Mouse (Mus musculus) G1E (cell line): Measurements from ENCODE around the gene Hist1h1b. TPM values are rescaled to one million over a fixed set of nuclear protein-coding genes. Genes with fewer than 3 reads are reported as not detected.
"Not testable (repeated sequence)": the region's sequence is repeated elsewhere in the genome, so short reads cannot be mapped to it uniquely, and the experiment has no call there.

Experiments
- ATAC-seq: 2 replicates; pipeline ENCODE4 v1.8.0; 2016; ENCODE audit warnings: mild to moderate bottlenecking; ENCODE audit not compliant: insufficient number of reproducible peaks, poor library complexity, low FRiP score, severe bottlenecking; ENCODE audit errors: extremely low read depth
- DNase-seq: peaks from one replicate; pipeline ENCODE4 v3.0.0; 2012; ENCODE audit warnings: low spot score
- H3K27me3 ChIP-seq: 2 replicates; pipeline ENCODE4 v1.6.1; 2012; ENCODE audit warnings: mild to moderate bottlenecking, low read length, inconsistent platforms; ENCODE audit not compliant: insufficient read depth
- H3K36me3 ChIP-seq: replicated peaks from 2 replicates; pipeline ENCODE3; 2012; ENCODE audit warnings: mild to moderate bottlenecking, inconsistent platforms
- H3K4me1 ChIP-seq: 2 replicates; pipeline ENCODE4 v1.6.1; 2012; ENCODE audit warnings: low read depth, low read length, inconsistent platforms, mixed read lengths; ENCODE audit not compliant: insufficient read depth
- H3K4me3 ChIP-seq: 2 replicates; pipeline ENCODE4 v1.5.1; 2012; ENCODE audit warnings: low read depth, mild to moderate bottlenecking, inconsistent platforms, low read length, moderate library complexity, mixed read lengths
- H3K9me3 ChIP-seq: replicated peaks from 2 replicates; pipeline ENCODE4 v1.6.1; 2012; ENCODE audit warnings: inconsistent platforms
- CTCF ChIP-seq: IDR thresholded peaks from 2 replicates; pipeline ENCODE4 v1.5.1; 2012; ENCODE audit warnings: low read depth, low read length, inconsistent platforms, mixed read lengths
- GATA1 ChIP-seq: IDR thresholded peaks from 2 replicates; pipeline ENCODE4 v1.6.1; 2012; ENCODE audit warnings: borderline replicate concordance, low read length, inconsistent platforms, mixed read lengths
- GATA2 ChIP-seq: IDR thresholded peaks from 2 replicates; pipeline ENCODE4 v1.6.1; 2012; ENCODE audit warnings: low read depth, low read length, inconsistent platforms, borderline replicate concordance
- POLR2AphosphoS5 ChIP-seq: IDR thresholded peaks from 2 replicates; pipeline ENCODE4 v1.6.1; 2012; ENCODE audit warnings: low read depth, low read length, inconsistent platforms; ENCODE audit not compliant: insufficient replicate concordance
- TAL1 ChIP-seq: conservative IDR thresholded peaks from 2 replicates; pipeline ENCODE4 v1.6.1; 2012; ENCODE audit warnings: low read depth, low read length, inconsistent platforms, mixed read lengths
- polyA plus RNA-seq: library from polyadenylated mRNA; stranded (reverse); fragments of >175 nt; gene quantifications from 2 replicates; pipeline ENCODE4 v1.2.3, GENCODE M21; 2012
- total RNA-seq, 2 experiments: library from RNA; stranded (forward) in 1 of 2; stranded (reverse) in 1 of 2; fragments of 200-1000 nt in 1 of 2; fragments of >200 nt in 1 of 2; fragmentation: Nextera tagmentation in 1 of 2; gene quantifications; 2 replicates each; pipeline ENCODE4 v1.2.3; 2014 to 2017

Gene Hist1h1b
- total RNA-seq (2014; fragmentation: Nextera tagmentation), result 919 and 956 TPM in 2 replicates
- total RNA-seq (2017), result 975 and 1,171 TPM in 2 replicates
- polyA plus RNA-seq, result 2.9 and 8.3 TPM in 2 replicates

DNA sequence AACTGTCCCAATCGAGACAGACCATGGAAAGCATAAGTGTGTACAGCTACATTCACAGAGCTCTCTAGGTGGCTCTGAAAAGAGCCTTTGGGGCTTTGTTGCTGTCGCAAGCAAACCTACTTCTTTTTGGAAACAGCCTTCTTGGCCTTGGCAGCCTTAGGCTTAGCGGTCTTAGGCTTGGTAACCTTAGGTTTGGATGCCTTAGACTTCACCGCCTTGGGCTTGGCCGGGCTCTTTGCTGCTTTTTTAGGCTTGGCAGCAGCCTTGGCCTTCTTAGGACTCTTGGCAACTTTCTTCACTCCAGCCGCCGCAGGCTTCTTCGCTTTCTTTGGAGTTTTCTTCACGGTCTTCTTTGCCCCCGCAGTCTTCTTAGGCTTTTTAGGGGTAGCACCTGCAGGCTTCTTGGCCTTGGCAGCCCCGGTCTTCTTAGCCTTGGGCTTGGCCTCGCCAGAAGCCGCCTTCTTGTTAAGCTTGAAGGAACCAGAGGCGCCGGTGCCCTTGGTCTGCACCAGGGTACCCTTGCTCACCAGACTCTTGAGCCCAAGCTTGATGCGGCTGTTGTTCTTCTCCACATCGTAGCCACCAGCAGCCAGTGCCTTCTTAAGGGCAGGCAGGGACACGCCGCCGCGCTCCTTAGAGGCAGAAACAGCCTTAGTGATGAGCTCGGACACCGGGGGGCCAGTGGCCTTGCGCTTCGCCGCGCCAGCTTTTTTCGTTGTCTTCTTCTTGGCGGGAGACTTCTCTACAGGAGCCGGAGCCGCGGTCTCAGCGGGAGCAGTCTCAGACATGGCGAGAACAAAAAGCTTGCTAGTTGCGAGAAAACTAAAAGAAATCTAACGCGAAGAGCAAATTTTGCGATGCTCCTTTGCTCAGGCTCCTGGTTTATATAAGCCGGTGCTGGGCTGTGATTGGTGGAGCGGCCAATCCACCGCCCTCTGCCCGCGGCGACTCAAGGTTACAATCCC, at the start of gene Hist1h1b:
TSS of gene Hist1h1b (minus strand) at position 859 of the 965 bp plus-strand sequence.
- DNase-seq (peak; percentile 68), ATAC-seq (peak; percentile 32)
- Histone ChIP-seq H3K4me3 (peak within 1 kb of the TSS; percentile 73), H3K36me3 (no peaks in the 10 kb centered on the region), H3K27me3 (no peaks in the 10 kb centered on the region), H3K9me3 (no peaks in the 10 kb centered on the region), H3K4me1 (peaks cover 22% of the 10 kb centered on the region)
- TF ChIP-seq CTCF, result no peak
- no peak for TF ChIP-seq GATA1
- no peak for TF ChIP-seq TAL1
- TF ChIP-seq GATA2, result no peak
- peak; percentile 95 for TF ChIP-seq POLR2AphosphoS5

DNA sequence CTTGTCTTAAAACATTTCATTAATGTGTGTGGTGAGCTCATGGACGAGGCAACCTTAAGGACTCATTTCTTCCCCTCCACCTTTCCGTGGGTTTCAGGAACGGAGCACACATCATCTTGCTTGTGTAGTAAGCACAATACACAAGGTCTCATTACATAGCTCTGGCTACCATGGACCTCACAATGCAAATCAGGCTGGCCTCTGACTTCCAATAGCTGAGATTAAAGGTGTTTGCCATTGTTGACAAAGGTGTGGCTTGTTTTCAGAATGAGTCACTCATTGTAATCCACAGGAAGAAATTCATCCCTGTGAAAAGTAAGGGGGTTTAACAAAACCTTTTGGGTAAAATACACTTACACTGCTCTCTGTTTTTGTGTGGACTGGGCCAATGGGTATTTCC, 48.1 kb upstream of the Hist1h1b start:
- Histone ChIP-seq H3K27me3 (no peaks in the 10 kb centered on the region), H3K4me3 (no peak overlapping the region), H3K4me1 (peaks cover 9% of the 10 kb centered on the region; the same call in 1 of the 2 replicates), H3K36me3 (no peaks in the 10 kb centered on the region), H3K9me3 (no peaks in the 10 kb centered on the region)
- no peak for TF ChIP-seq CTCF
- TF ChIP-seq GATA1, result no peak
- TF ChIP-seq GATA2, result no peak
- DNase-seq (no peak), ATAC-seq (no peak)

DNA sequence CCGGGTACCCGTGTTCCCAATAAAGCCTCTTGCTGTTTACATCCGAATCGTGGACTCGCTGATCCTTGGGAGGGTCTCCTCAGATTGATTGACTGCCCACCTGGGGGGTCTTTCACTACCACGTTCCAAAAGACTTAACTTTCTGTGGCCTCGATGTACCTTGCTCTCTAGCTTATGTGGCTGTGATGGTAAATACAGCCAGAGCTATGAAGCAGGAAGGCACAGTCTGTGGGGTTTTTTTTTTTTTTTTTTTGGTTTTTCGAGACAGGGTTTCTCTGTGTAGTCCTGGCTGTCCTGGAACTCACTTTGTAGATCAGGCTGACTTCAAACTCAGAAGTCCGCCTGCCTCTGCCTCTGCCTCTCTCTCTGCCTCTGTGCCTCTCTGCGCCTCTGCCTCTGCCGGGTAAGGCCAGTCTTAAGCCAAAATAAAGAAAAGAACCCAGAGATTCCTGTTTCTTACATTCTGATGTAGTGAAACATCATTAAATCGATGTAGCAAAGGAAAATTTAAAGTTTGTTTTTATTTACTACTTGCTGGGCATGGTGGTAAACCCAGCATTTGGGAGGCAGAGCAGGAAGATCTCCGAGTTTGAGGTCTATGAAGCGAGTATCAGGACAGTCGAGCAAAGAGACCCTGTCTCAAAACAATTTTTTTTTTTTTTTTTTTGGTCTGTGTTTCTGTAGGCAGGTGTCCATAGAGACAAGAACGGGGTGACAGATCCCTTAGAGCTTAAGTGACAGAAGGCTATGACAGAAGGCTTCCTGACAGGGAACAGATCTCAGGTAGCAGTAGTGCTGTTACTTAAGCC, 39.9 kb upstream of the Hist1h1b start:
- peak; percentile 28; the same call in 1 of the 2 replicates for ATAC-seq

DNA sequence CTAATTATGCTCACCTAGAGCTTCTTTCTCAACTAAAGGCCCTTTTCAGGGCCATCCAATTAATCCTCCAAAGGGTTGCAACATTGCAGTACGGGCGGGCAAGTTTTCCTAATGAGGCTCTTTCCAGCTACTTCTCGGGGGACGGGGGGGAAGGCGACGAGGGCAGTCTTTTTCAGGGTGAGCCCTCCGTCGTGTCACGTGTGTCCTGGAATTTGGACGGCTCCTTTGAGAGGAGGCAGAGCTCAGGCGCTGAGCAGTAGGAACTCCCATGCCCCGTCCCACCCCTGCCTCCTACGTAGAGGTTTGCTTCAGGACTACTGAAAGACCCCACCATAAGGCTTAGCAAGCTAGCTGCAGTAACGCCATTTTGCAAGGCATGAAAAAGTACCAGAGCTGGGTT, 31.7 kb upstream of the Hist1h1b start:
- not testable (repeated sequence) for H3K4me1 ChIP-seq, H3K9me3 ChIP-seq, H3K36me3 ChIP-seq, H3K27me3 ChIP-seq, DNase-seq, H3K4me3 ChIP-seq
- ATAC-seq, result peak; percentile 47; the same call in 1 of the 2 replicates

More for the DNA sequence above, 39.9 kb upstream of the Hist1h1b start:
- H3K36me3 ChIP-seq, H3K27me3 ChIP-seq, H3K9me3 ChIP-seq, H3K4me3 ChIP-seq, DNase-seq: not testable (repeated sequence)
- H3K4me1 ChIP-seq, result peaks cover 13% of the 10 kb centered on the region; the same call in 1 of the 2 replicates

DNA sequence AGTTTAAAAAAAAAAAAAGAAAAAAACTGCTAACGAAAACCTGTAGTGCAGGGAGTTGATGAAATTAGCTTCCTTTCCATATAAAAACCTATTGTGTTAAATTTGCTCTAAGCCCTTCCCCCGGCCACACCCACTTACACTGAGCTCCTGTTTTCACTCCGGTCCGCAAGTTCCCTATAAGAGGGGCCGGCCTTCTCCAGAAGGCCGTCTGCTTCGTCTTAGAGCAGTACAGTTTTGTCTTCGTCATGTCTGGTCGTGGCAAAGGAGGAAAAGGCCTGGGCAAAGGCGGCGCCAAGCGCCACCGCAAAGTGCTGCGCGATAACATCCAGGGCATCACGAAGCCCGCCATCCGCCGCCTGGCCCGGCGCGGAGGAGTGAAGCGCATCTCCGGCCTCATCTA, 31.1 kb upstream of the Hist1h1b start, which contains the start of gene Hist1h4m:
TSS of gene Hist1h4m (plus strand) at position 208 of the 400 bp plus-strand sequence.
- not testable (repeated sequence) for H3K9me3 ChIP-seq, H3K4me3 ChIP-seq, H3K27me3 ChIP-seq, DNase-seq, H3K36me3 ChIP-seq, H3K4me1 ChIP-seq
- ATAC-seq, result peak; percentile 29

DNA sequence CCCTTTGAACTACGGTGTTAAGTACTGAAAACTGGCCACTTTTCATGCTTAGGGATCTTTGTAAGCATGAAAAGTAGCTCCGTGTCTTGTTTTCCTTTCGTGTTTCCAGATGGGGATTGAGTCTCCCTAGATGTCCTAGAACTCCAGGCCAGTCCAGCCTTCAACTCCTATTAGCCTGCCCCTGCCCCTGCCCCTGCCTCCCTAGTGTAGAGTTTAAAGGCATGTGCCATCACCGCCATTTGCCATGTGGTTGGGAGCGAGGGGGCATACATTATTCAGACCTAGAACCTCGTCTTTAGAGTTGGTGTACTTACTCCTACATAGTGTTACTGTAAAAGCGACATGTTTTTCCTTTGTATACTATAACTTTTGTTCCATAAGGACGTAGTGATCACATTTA, 30.6 kb upstream of the Hist1h1b start:
- ATAC-seq, result 0 out of 2 replicates have a peak, but pooled peaks have one; percentile 16
- not testable (repeated sequence) for H3K9me3 ChIP-seq, H3K4me3 ChIP-seq, H3K4me1 ChIP-seq, H3K27me3 ChIP-seq, DNase-seq, H3K36me3 ChIP-seq

DNA sequence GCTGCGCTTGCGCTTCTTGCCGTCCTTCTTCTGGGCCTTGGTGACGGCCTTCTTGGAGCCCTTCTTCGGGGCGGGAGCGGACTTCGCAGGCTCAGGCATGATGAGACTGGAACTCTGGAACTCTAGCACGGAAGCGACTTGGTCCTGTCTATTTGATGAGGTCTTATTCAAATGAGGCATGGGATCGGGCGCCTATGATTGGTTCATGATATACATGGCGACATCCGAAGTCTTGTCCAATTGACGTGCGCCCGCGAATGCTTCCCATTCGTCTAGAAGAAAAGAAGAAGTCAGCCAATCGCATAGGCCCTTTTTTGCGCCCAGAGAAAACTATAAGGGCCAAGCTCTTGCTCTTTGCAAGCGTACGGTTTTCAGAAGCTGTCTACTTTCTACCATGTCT, 29.6 kb upstream of the Hist1h1b start, which contains the start of the genes Hist1h2bq and Hist1h2ao:
TSS of gene Hist1h2bq (minus strand) at position 125 of the 400 bp plus-strand sequence.
TSS of gene Hist1h2ao (plus strand) at position 393 of the 400 bp plus-strand sequence.
- not testable (repeated sequence) for H3K4me1 ChIP-seq, H3K36me3 ChIP-seq, DNase-seq, H3K27me3 ChIP-seq, H3K4me3 ChIP-seq, H3K9me3 ChIP-seq
- ATAC-seq, result peak; percentile 83

DNA sequence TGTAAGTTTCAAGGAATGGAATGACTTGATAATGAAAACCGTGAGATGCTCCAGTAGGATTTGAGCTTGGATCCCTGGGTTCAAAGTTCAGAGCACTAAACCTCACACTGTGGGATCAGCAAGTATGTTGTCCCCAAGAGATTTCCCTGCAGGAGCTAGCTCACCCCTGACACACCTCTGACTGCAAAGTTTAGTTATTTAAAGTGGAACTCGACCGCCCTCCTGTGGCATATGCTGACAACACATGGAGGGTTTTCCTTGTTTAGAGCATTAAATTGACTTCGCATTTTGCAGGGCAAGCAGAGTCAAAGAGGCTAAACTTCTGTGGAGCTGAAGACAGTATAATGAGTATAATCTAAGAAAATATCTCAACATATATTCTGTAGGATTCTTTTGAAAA, 22.6 kb upstream of the Hist1h1b start:
- H3K27me3 ChIP-seq, H3K4me1 ChIP-seq, DNase-seq, H3K36me3 ChIP-seq, H3K9me3 ChIP-seq, H3K4me3 ChIP-seq: not testable (repeated sequence)
- ATAC-seq, result peak; percentile 66

DNA sequence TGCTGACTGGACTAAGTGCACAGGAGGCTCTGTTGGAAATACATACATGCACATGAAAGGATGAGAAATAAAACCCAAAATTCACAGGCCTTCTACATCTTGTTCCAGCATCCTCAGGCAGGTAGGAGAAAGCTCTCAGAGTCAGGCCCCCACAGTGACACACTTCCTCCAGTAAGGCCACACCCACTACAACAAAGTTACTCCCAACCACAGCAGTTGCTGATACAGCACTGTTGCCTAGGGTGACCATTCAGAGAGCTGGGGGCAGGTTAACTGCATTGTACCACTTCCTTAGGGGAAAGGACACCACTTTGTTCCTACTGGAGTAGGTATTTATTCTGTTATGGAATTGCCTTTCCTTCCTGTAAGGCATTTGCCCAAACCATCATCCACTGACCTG, 16.7 kb upstream of the Hist1h1b start:
- not testable (repeated sequence) for H3K4me3 ChIP-seq, H3K4me1 ChIP-seq, H3K9me3 ChIP-seq, ATAC-seq, DNase-seq, H3K36me3 ChIP-seq, H3K27me3 ChIP-seq
